Comparison of ENCODE assay signal across 34 mouse cellular contexts in the genomic region with DNA sequence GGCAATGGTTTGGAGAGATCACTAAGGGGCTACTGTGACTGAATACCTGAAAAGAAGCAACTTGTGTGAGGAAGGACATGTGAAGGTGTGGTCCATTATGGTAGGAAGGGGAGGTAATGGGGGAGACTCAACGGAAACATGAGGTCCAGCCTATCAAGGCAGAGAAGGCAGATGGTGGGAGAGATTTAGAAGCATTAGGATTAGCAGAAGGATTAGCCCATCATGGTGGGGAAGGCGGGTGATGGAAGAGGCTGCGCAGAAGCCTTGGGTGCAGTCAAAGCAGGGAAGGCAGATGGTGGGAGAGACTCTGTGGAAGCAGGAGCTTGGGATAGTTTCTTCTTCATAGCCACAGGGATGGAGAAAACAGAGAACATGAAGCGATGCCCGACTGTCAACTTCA.
"Had no signal": no experiment of that assay in that cellular context is flagged by ENCODE, and none has a peak within 500 bp of the region (broad histone marks: within the 10 kb centered on the region; RNA-seq: fewer than 3 reads in every experiment).

No protein-coding gene starts in this region.

- H3K9ac ChIP-seq: heart, embryonic 13.5 days; heart, embryonic 15.5 days; hindbrain, embryonic 12.5 days; hindbrain, embryonic 13.5 days; hindbrain, embryonic 14.5 days; hindbrain, embryonic 15.5 days; intestine, embryonic 15.5 days; kidney, embryonic 15.5 days had no signal

- DNase-seq: heart, postnatal 10 days; heart, postnatal 14 days; heart, postnatal 36 days; heart, postnatal 4 days; kidney, adult 11 months; kidney, adult 18-20 months; kidney, adult 2 months; kidney, adult 8-10 months; kidney, adult 9 months; kidney, postnatal 10 days; kidney, postnatal 14 days; kidney, postnatal 25 days; kidney, postnatal 36 days; kidney, postnatal 4 days; layer of hippocampus, adult 9-11 months; layer of hippocampus, postnatal 36 days had no signal

- H3K27me3 ChIP-seq: heart, embryonic 15.5 days; intestine, embryonic 15.5 days; kidney, embryonic 15.5 days had no signal

- H3K27ac ChIP-seq: heart, embryonic 10.5 days; heart, embryonic 13.5 days; heart, embryonic 15.5 days; hindbrain, embryonic 10.5 days; hindbrain, embryonic 12.5 days; hindbrain, embryonic 13.5 days; hindbrain, embryonic 14.5 days; hindbrain, embryonic 15.5 days; hindbrain, postnatal 0 days; intestine, embryonic 15.5 days; kidney, embryonic 15.5 days; kidney, postnatal 0 days; layer of hippocampus, adult 2 months had no signal

- H3K4me3 ChIP-seq: heart, embryonic 10.5 days; heart, embryonic 13.5 days; heart, embryonic 15.5 days; hindbrain, embryonic 10.5 days; hindbrain, embryonic 12.5 days; hindbrain, embryonic 13.5 days; hindbrain, embryonic 15.5 days; intestine, embryonic 15.5 days; kidney, embryonic 15.5 days; layer of hippocampus, adult 2 months had no signal

- H3K4me2 ChIP-seq: heart, embryonic 11.5 days; heart, embryonic 13.5 days; heart, embryonic 15.5 days; hindbrain, embryonic 12.5 days; hindbrain, embryonic 13.5 days; hindbrain, embryonic 14.5 days; hindbrain, embryonic 15.5 days; intestine, embryonic 15.5 days; kidney, embryonic 15.5 days had no signal

- H3K4me1 ChIP-seq: heart, embryonic 15.5 days; hindbrain, embryonic 12.5 days had no signal

- H3K36me3 ChIP-seq: heart, embryonic 10.5 days; heart, embryonic 13.5 days; heart, embryonic 15.5 days; hindbrain, embryonic 10.5 days; hindbrain, embryonic 12.5 days; hindbrain, embryonic 13.5 days; hindbrain, embryonic 15.5 days; intestine, embryonic 15.5 days; kidney, embryonic 15.5 days had no signal

- H3K9me3 ChIP-seq: heart, embryonic 10.5 days; heart, embryonic 13.5 days; heart, embryonic 15.5 days; hindbrain, embryonic 10.5 days; hindbrain, embryonic 12.5 days; hindbrain, embryonic 13.5 days; hindbrain, embryonic 15.5 days; intestine, embryonic 15.5 days; kidney, embryonic 15.5 days had no signal

- ATAC-seq: hindbrain, embryonic 16.5 days; hindbrain, postnatal 0 days; inflammation-experienced regulatory T-cells, adult 6 months; intestine, embryonic 15.5 days; intestine, embryonic 16.5 days; intestine, postnatal 0 days had no signal
